Mouse (Mus musculus) myocyte (in vitro differentiated cells): ENCODE data around the gene Stat5b. TPM values are rescaled to one million over a fixed set of nuclear protein-coding genes. Genes with fewer than 3 reads are reported as not detected.

Source experiments
- H3K27me3 ChIP-seq: one replicate; pipeline ENCODE4 v1.6.1; 2011; ENCODE audit not compliant: control insufficient read depth, insufficient read depth, insufficient read length
- H3K36me3 ChIP-seq: one replicate; pipeline ENCODE4 v1.6.1; 2011; ENCODE audit not compliant: control insufficient read depth, insufficient read depth
- H3K4me2 ChIP-seq: one replicate; pipeline ENCODE4 v1.6.1; 2011; ENCODE audit warnings: low read depth, control low read depth
- H3K4me3 ChIP-seq: one replicate; pipeline ENCODE4 v1.5.1; 2011; ENCODE audit warnings: mild to moderate bottlenecking, control low read depth, moderate library complexity
- H3K79me2 ChIP-seq: one replicate; pipeline ENCODE4 v1.6.1; 2011; ENCODE audit not compliant: control insufficient read depth, insufficient read depth
- H3ac ChIP-seq: one replicate; pipeline ENCODE4 v1.6.1; 2011; ENCODE audit not compliant: control insufficient read depth, insufficient read length
- CEBPB ChIP-seq: IDR thresholded peaks from 2 replicates; pipeline ENCODE4 v1.6.1; 2011; ENCODE audit warnings: mild to moderate bottlenecking, moderate library complexity; ENCODE audit not compliant: poor library complexity, insufficient read depth, severe bottlenecking
- E2F4 ChIP-seq: IDR thresholded peaks from one replicate; pipeline ENCODE4 v1.6.1; 2011; ENCODE audit warnings: mild to moderate bottlenecking, control low read depth, moderate library complexity; ENCODE audit not compliant: insufficient read depth
- MAX ChIP-seq: IDR thresholded peaks from one replicate; pipeline ENCODE4 v1.6.1; 2011; ENCODE audit warnings: low read depth, mild to moderate bottlenecking, control low read depth
- MYOD1 ChIP-seq, 3 experiments: IDR thresholded peaks; one replicate each; pipeline ENCODE4 v1.6.1; 2011; ENCODE audit warnings: control low read depth in 2 of 3, low read depth in 2 of 3, mild to moderate bottlenecking in 2 of 3, moderate library complexity in 1 of 3; ENCODE audit not compliant: insufficient read length in 2 of 3, control insufficient read depth in 1 of 3
- MYOG ChIP-seq, 3 experiments: IDR thresholded peaks; one replicate each; pipeline ENCODE4 v1.6.1; 2011; ENCODE audit warnings: control low read depth in 2 of 3, low read depth in 2 of 3, mild to moderate bottlenecking in 2 of 3; ENCODE audit not compliant: insufficient read length in 2 of 3, control insufficient read depth in 1 of 3, insufficient read depth in 1 of 3
- POLR2A ChIP-seq: IDR thresholded peaks from one replicate; pipeline ENCODE4 v1.6.1; 2011; ENCODE audit warnings: low read depth, mild to moderate bottlenecking, control low read depth, moderate library complexity; ENCODE audit not compliant: insufficient read length
- POLR2AphosphoS2 ChIP-seq: IDR thresholded peaks from one replicate; pipeline ENCODE4 v1.6.1; 2011; ENCODE audit warnings: low read depth, control low read depth; ENCODE audit not compliant: insufficient read length
- REST ChIP-seq: IDR thresholded peaks from one replicate; pipeline ENCODE4 v1.6.1; 2011; ENCODE audit warnings: mild to moderate bottlenecking, control low read depth, moderate library complexity; ENCODE audit not compliant: insufficient read depth, insufficient read length
- SRF ChIP-seq: IDR thresholded peaks from one replicate; pipeline ENCODE4 v1.6.1; 2011; ENCODE audit warnings: low read depth; ENCODE audit not compliant: control insufficient read depth, insufficient read length
- TCF12 ChIP-seq: IDR thresholded peaks from one replicate; pipeline ENCODE4 v1.6.1; 2011; ENCODE audit warnings: mild to moderate bottlenecking, control low read depth; ENCODE audit not compliant: poor library complexity, insufficient read depth, severe bottlenecking
- TCF3 ChIP-seq: IDR thresholded peaks from one replicate; pipeline ENCODE4 v1.6.1; 2011; ENCODE audit warnings: low read depth, control low read depth; ENCODE audit not compliant: insufficient read length
- USF1 ChIP-seq: IDR thresholded peaks from one replicate; pipeline ENCODE4 v1.6.1; 2011; ENCODE audit warnings: low read depth, mild to moderate bottlenecking, control low read depth, moderate library complexity
- polyA plus RNA-seq: library from polyadenylated mRNA; unstranded; fragments of >200 nt; fragmentation: generic; extraction: Trizol; gene quantifications from one replicate; pipeline ENCODE4 v1.2.1, GENCODE M21; 2012; ENCODE audit warnings: missing spikeins

Gene Stat5b
- polyA plus RNA-seq, 1 experiment, result 12.0 TPM

- TF ChIP-seq MYOD1 (IDR thresholded peaks at IDR 0.05; ENCODE audit: control insufficient read depth in 1 of 3, insufficient read length in 2 of 3, low read depth in 2 of 3) (peak in 1 of 3 experiments; percentile 21), MYOG (IDR thresholded peaks at IDR 0.05; ENCODE audit: control insufficient read depth in 1 of 3, insufficient read depth in 1 of 3, insufficient read length in 2 of 3, low read depth in 2 of 3) (peak in 1 of 3 experiments; percentile 17), USF1 (no peak)
- no peak overlapping the region for H3K4me2 ChIP-seq
- no peak overlapping the region for H3ac ChIP-seq
- H3K4me3 ChIP-seq, result no peak overlapping the region
- no peaks in the 10 kb centered on the region for H3K27me3 ChIP-seq
- H3K36me3 ChIP-seq, result no peaks in the 10 kb centered on the region
- H3K79me2 ChIP-seq, result no peaks in the 10 kb centered on the region
Measured at GRCm38 (mm10) chr11:100810516-100810915, 40.0 kb downstream of the Stat5b start.

GRCm38 (mm10) chr11:100806380-100807305 lies 43.9 kb downstream of the Stat5b start:
- Histone ChIP-seq H3K36me3 (peaks cover 11% of the 10 kb centered on the region), H3ac (no peak overlapping the region), H3K4me2 (peak overlapping the region; percentile 27), H3K4me3 (no peak overlapping the region), H3K79me2 (no peaks in the 10 kb centered on the region), H3K27me3 (no peaks in the 10 kb centered on the region)
- peak in 2 of 3 experiments; percentile 44 to 62 for TF ChIP-seq MYOD1 (IDR thresholded peaks at IDR 0.05; ENCODE audit: control insufficient read depth in 1 of 3, insufficient read length in 2 of 3, low read depth in 2 of 3)
- TF ChIP-seq SRF, result no peak
- TF ChIP-seq POLR2A, result peak; percentile 22
- peak in 2 of 3 experiments; percentile 52 to 67 for TF ChIP-seq MYOG (IDR thresholded peaks at IDR 0.05; ENCODE audit: control insufficient read depth in 1 of 3, insufficient read depth in 1 of 3, insufficient read length in 2 of 3, low read depth in 2 of 3)

GRCm38 (mm10) chr11:100805535-100805934 lies 45.0 kb downstream of the Stat5b start:
- H3ac ChIP-seq, result no peak overlapping the region
- TF ChIP-seq USF1 (no peak), TCF3 (peak; percentile 0), REST (no peak), E2F4 (no peak), MYOG (IDR thresholded peaks at IDR 0.05; ENCODE audit: control insufficient read depth in 1 of 3, insufficient read depth in 1 of 3, insufficient read length in 2 of 3, low read depth in 2 of 3) (peak in 2 of 3 experiments; percentile 57 to 85), TCF12 (peak; percentile 68), SRF (no peak), POLR2A (no peak), CEBPB (0 out of 2 replicates have a peak, but pooled peaks have one; percentile 37), MYOD1 (IDR thresholded peaks at IDR 0.05; ENCODE audit: control insufficient read depth in 1 of 3, insufficient read length in 2 of 3, low read depth in 2 of 3) (peak in 2 of 3 experiments; percentile 60 to 66), POLR2AphosphoS2 (no peak), MAX (no peak)
- peaks cover 11% of the 10 kb centered on the region for H3K36me3 ChIP-seq
- H3K79me2 ChIP-seq, result no peaks in the 10 kb centered on the region
- peak overlapping the region; percentile 27 for H3K4me2 ChIP-seq
- H3K27me3 ChIP-seq, result no peaks in the 10 kb centered on the region
- H3K4me3 ChIP-seq, result no peak overlapping the region

GRCm38 (mm10) chr11:100804409-100804808 lies 46.1 kb downstream of the Stat5b start:
- H3K27me3 ChIP-seq, result no peaks in the 10 kb centered on the region
- H3ac ChIP-seq, result no peak overlapping the region
- TF ChIP-seq CEBPB, result no peak
- no peak for TF ChIP-seq REST
- no peak for TF ChIP-seq POLR2AphosphoS2
- TF ChIP-seq POLR2A, result no peak
- TF ChIP-seq USF1, result no peak
- no peak for TF ChIP-seq E2F4
- no peak for TF ChIP-seq SRF
- no peak for TF ChIP-seq MAX
- no peak for TF ChIP-seq TCF12
- TF ChIP-seq MYOG (IDR thresholded peaks at IDR 0.05; ENCODE audit: control insufficient read depth in 1 of 3, insufficient read depth in 1 of 3, insufficient read length in 2 of 3, low read depth in 2 of 3), result no peak
- TF ChIP-seq MYOD1 (IDR thresholded peaks at IDR 0.05; ENCODE audit: control insufficient read depth in 1 of 3, insufficient read length in 2 of 3, low read depth in 2 of 3), result no peak
- peaks cover 11% of the 10 kb centered on the region for H3K36me3 ChIP-seq
- H3K79me2 ChIP-seq, result no peaks in the 10 kb centered on the region
- H3K4me3 ChIP-seq, result no peak overlapping the region
- no peak overlapping the region for H3K4me2 ChIP-seq
